Mouse (Mus musculus) midbrain, embryonic 16.5 days (tissue): ENCODE measurements around the gene Acy3. TPM values are rescaled to one million over a fixed set of nuclear protein-coding genes. Genes with fewer than 3 reads are reported as not detected.
A peak's percentile ranks its signal among the peaks of the same experiment; 100 is the strongest.

ENCODE experiments used
- ATAC-seq: fragments of 200-750 bp; cut with Nextera tagmentation; 2 replicates; pipeline ENCODE4 v1.8.0; 2017; ENCODE audit warnings: moderate TSS enrichment
- H3K27ac ChIP-seq: fragments of 300-500 bp; sonication (generic); 2 replicates; pipeline ENCODE4 v1.5.1; 2014; ENCODE audit warnings: mild to moderate bottlenecking, low read length, mixed read lengths
- H3K27me3 ChIP-seq: fragments of 300-500 bp; sonication (generic); 2 replicates; pipeline ENCODE4 v1.6.1; 2014; ENCODE audit warnings: low read depth, low read length, mixed read lengths; ENCODE audit not compliant: control insufficient read depth, insufficient read depth
- H3K36me3 ChIP-seq: fragments of 300-500 bp; sonication (generic); 2 replicates; pipeline ENCODE4 v1.6.1; 2014; ENCODE audit warnings: mild to moderate bottlenecking, low read length, moderate library complexity, mixed read lengths; ENCODE audit not compliant: control insufficient read depth, insufficient read depth
- H3K4me1 ChIP-seq: fragments of 300-500 bp; sonication (generic); 2 replicates; pipeline ENCODE4 v1.6.1; 2014; ENCODE audit warnings: mild to moderate bottlenecking, low read length, mixed read lengths; ENCODE audit not compliant: control insufficient read depth, insufficient read depth
- H3K4me2 ChIP-seq: fragments of 300-500 bp; sonication (generic); 2 replicates; pipeline ENCODE4 v1.6.1; 2014; ENCODE audit warnings: mild to moderate bottlenecking, low read length, mixed read lengths
- H3K4me3 ChIP-seq: fragments of 300-500 bp; sonication (generic); 2 replicates; pipeline ENCODE4 v1.5.1; 2014; ENCODE audit warnings: low read depth, mild to moderate bottlenecking, low read length, moderate library complexity, mixed read lengths
- H3K9ac ChIP-seq: fragments of 300-500 bp; sonication (generic); 2 replicates; pipeline ENCODE4 v1.6.1; 2014; ENCODE audit warnings: low read depth, low read length, mixed read lengths
- H3K9me3 ChIP-seq: fragments of 300-500 bp; sonication (generic); replicated peaks from 2 replicates; pipeline ENCODE4 v1.6.1; 2014; ENCODE audit warnings: mild to moderate bottlenecking, low read length, mixed read lengths; ENCODE audit not compliant: control insufficient read depth, poor library complexity, severe bottlenecking
- whole genome bisulfite sequencing: fragments of 180-500 bp; shearing (Covaris S2); extraction: QIAGEN DNeasy Blood & Tissue Kit; methylation state at CpG from one replicate; pipeline ENCODE4 v1.1.7; 2014; 5-methylcytosine and 5-hydroxymethylcytosine counted together
- polyA plus RNA-seq: library from polyadenylated mRNA; unstranded; fragments of >200 nt; fragmentation: Nextera tagmentation; extraction: Ambion mirVana; gene quantifications from 2 replicates; pipeline ENCODE4 v1.2.1, GENCODE M21; 2015

The Acy3 gene
- polyA plus RNA-seq, 1 experiment from 2014 or later = 1.0 TPM

DNA sequence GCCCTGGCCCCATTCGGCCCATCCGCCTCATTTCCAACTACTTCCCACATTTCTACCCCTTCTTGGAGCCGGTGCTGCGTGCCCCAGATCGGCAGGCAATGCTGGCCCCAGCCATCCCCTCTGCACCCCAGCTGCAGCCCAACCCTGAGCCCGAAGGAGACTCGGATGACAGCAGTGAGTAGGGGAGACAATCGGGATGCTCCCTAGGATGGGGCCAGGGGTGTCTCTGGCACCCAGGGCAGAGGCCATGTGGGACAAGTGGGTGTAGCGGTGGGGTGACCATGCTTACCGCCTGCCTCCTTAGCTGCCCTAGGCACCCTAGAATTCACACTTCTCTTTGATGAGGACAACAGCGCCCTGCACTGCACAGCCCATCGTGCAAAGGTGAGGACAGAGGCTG is 17.3 kb downstream of the Acy3 start:
- no peak overlapping the region for H3K4me3 ChIP-seq
- no peak overlapping the region for H3K27ac ChIP-seq
- H3K27me3 ChIP-seq = no peaks in the 10 kb centered on the region
- ATAC-seq = no peak
- no peak overlapping the region for H3K4me2 ChIP-seq
- H3K4me1 ChIP-seq = peaks cover 16% of the 10 kb centered on the region
- no peaks in the 10 kb centered on the region for H3K9me3 ChIP-seq
- 84% methylated on average over 12 of the region's 12 CpGs for WGBS
- H3K36me3 ChIP-seq = peaks cover 21% of the 10 kb centered on the region
- no peak overlapping the region for H3K9ac ChIP-seq

DNA sequence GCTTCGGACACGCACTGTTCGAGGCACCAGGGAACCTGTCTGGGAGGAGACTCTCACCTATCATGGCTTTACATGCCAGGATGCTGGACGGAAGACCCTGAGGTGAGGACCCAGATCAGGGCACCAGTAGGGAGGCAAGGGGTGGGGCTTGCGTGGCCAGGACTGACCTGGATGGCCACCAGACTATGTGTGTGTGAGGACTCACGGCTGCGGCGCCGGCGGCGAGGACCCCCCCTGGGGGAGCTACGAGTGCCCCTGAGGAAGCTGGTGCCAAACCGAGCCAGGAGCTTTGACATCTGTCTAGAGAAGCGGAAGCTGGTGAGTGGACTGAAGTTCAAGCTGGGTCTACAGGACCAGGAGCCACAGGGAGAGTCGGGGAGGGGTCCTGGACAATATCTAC is 18.0 kb downstream of the Acy3 start:
- H3K9me3 ChIP-seq = no peaks in the 10 kb centered on the region
- peaks cover 27% of the 10 kb centered on the region for H3K36me3 ChIP-seq
- H3K9ac ChIP-seq = no peak overlapping the region
- H3K27ac ChIP-seq = no peak overlapping the region
- H3K4me2 ChIP-seq = no peak overlapping the region
- ATAC-seq = no peak
- no peak overlapping the region for H3K4me3 ChIP-seq
- H3K4me1 ChIP-seq = peaks cover 16% of the 10 kb centered on the region
- H3K27me3 ChIP-seq = no peaks in the 10 kb centered on the region
- WGBS = 87% methylated on average over 15 of the region's 15 CpGs

DNA sequence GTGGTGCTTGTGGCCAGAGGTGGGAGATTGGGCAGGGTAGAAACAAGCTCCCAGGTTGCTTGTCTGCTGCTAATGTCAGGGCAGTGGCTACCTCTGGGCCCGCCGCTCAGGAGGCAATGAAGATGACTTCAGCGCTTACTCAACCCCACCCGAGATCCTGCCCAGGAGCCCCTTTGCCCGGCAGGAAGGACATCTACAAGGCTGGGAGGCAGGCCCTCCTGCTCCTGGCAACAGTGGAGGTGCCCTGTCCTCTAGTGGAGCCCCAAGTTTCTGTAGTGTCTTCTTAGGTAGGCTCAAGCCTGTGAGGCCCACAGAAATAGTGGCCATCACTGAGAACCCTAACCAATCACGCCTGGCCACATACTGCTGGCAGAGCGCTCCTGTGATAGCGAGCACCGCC is 18.7 kb downstream of the Acy3 start:
- Histone ChIP-seq H3K4me2 (no peak overlapping the region), H3K36me3 (peaks cover 28% of the 10 kb centered on the region), H3K27ac (no peak overlapping the region), H3K4me1 (peaks cover 12% of the 10 kb centered on the region), H3K9me3 (no peaks in the 10 kb centered on the region), H3K27me3 (no peaks in the 10 kb centered on the region), H3K9ac (no peak overlapping the region), H3K4me3 (no peak overlapping the region)
- ATAC-seq = no peak
- 92% methylated on average over 9 of the region's 9 CpGs for WGBS

DNA sequence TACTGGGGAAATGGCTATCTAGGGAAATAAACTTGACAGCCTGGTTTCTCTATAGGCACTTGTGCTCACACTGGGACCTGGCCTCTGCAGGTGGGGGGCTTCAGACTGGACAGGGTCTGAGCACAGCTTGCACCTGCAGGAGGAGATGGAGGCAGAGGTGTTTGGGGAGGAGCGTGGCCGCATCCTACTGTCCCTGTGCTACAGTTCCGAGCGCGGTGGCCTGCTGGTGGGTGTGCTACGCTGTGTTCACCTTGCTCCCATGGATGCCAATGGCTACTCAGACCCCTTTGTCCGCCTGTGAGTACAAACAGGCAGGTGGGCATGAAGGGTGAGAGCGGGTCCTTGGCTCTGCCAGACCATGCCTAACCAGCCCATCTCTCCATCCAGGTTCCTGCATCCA is 19.6 kb downstream of the Acy3 start:
- Histone ChIP-seq H3K9me3 (no peaks in the 10 kb centered on the region), H3K27me3 (no peaks in the 10 kb centered on the region), H3K4me3 (no peak overlapping the region), H3K4me1 (peaks cover 14% of the 10 kb centered on the region), H3K9ac (no peak overlapping the region), H3K4me2 (no peak overlapping the region), H3K36me3 (peaks cover 28% of the 10 kb centered on the region), H3K27ac (no peak overlapping the region)
- WGBS = 95% methylated on average over 8 of the region's 8 CpGs
- ATAC-seq = no peak

DNA sequence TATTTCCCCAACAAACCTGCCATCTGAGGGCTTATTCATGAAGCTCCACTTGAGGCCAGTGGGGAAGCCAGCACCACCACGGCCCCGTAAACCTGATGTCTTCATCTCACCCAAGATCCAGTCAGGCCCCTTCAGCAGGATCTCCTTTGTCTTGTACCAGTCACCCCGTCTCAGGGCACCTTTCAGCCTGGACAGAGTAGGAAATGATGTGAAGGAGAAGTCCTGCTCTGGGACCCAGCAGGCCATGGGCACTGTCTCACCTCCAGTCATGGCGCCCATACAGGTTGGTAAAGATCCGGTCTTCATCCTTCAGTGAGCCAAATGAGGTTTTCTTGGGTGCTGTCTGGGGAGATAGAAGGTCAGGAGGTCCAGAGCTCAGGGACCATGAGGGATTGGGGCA is 24.7 kb downstream of the Acy3 start:
- 91% methylated on average over 5 of the region's 5 CpGs for WGBS
- no peaks in the 10 kb centered on the region for H3K9me3 ChIP-seq
- H3K27me3 ChIP-seq = no peaks in the 10 kb centered on the region

DNA sequence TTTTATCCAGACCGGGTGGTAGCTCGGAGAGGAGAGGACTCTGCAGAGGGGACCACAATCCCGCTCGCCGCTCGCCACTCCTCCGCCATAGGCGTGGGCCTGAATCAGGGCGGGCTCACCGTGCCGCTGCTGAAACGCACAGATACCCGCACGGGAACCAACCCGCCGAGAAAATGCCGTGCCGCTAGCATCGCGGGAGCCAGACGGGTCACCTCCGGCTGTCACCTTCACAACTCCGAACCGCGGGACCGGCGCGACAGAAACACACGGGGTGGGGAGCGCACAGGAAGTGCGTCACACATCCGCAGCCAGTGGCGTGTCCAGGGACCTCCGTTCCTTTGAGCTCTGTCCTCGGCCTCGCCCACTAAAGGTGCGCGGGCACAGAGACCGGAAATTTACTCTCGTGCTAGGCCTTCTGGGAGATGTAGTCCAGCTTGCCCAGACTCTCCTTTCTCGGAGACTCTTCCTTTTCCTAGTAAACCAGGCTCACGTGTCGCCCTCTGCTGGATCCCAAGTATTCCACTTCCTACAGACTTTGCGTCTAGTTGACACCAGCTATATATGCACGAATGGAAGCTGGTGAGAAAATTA is 26.2 kb downstream of the Acy3 start, which contains the start of gene Ndufv1:
Gene Ndufv1 (minus strand): TSS at position 375 of the 591 bp plus-strand sequence.
- no peaks in the 10 kb centered on the region for H3K9me3 ChIP-seq
- H3K27ac ChIP-seq = peak within 1 kb of the TSS; percentile 81
- H3K4me3 ChIP-seq = peak within 1 kb of the TSS; percentile 85
- peaks cover 18% of the 10 kb centered on the region for H3K36me3 ChIP-seq
- H3K4me1 ChIP-seq = peaks cover 17% of the 10 kb centered on the region
- no peaks in the 10 kb centered on the region for H3K27me3 ChIP-seq
- peak within 1 kb of the TSS; percentile 86 for H3K9ac ChIP-seq
- peak; percentile 99 for ATAC-seq
- H3K4me2 ChIP-seq = peak within 1 kb of the TSS; percentile 68
- WGBS = under 1% methylated on average over 45 of the region's 45 CpGs

More for the DNA sequence above, 24.7 kb downstream of the Acy3 start:
- Histone ChIP-seq H3K4me3 (no peak overlapping the region), H3K9ac (no peak overlapping the region), H3K36me3 (peaks cover 24% of the 10 kb centered on the region), H3K27ac (no peak overlapping the region), H3K4me1 (peaks cover 17% of the 10 kb centered on the region), H3K4me2 (no peak overlapping the region)
- no peak for ATAC-seq

DNA sequence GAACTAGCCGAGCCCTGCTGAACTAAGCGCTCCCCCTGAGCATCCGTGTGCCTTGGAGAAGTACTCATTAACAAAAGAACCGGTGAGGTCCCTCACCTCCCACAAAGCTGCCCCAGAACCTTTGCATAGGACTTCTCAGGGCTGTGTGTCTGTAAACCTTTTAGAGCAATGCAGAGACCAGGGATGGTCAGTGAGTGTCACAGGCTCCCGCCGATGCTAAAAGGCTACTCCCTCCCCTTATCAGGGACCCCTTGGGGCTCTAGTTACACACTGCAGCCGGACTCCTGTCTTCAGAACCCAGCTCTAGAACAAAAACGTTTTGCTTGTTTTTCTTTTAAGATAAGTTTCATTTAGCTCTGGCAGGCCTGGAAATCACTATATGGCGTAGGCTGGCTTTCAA is 26.7 kb downstream of the Acy3 start:
- H3K4me1 ChIP-seq = peaks cover 17% of the 10 kb centered on the region
- peak overlapping the region; percentile 55 for H3K4me2 ChIP-seq
- no peak overlapping the region for H3K27ac ChIP-seq
- 26% methylated on average over 9 of the region's 9 CpGs for WGBS
- 0 out of 2 replicates have a peak overlapping the region, but pooled peaks have one; percentile 38 for H3K9ac ChIP-seq
- peaks cover 13% of the 10 kb centered on the region for H3K36me3 ChIP-seq
- peak overlapping the region; percentile 85 for H3K4me3 ChIP-seq
- peak; percentile 49 for ATAC-seq
- H3K27me3 ChIP-seq = no peaks in the 10 kb centered on the region
- H3K9me3 ChIP-seq = no peaks in the 10 kb centered on the region

DNA sequence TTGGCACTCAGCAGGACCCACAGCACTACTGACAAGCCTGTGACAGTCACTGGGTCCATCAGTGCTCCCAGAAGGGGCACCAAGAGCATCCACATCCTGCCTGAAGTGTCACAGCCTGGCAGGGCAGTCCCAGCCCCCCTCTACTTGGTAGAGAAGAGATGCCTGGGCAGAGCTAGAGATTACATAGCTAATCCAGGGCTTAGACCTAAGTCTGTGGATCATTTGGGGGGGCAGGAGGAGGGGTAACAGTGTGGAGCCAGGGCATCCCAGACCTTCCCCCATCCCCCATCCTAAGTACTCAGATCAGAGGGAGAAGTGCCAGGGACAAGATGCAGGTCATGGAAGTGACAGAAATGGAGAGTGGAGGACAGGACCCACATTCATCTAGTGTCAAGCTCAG is 28.4 kb downstream of the Acy3 start:
- no peak for ATAC-seq

DNA sequence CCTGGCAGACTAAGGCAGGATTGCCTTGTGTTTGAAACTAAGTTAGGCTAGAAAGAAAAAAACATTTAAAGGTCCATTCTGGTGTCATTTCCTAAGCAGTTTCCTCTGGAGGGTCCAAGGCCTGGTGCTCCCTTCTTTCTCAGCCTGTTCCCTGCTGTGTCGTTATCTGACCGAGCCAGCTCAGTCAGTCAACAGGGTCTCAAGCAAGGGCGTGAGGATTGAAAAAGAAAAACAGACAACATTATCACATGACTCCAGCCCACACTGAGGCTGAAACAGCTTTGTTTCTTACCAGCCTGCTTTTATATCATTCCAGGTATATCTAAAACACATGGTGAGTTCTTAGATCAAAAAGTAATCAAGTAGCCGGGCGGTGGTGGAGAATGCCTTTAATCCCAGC is 29.3 kb downstream of the Acy3 start:
- Histone ChIP-seq H3K9ac (no peak overlapping the region), H3K27ac (no peak overlapping the region), H3K4me1 (peaks cover 15% of the 10 kb centered on the region), H3K36me3 (no peaks in the 10 kb centered on the region), H3K4me2 (no peak overlapping the region), H3K4me3 (no peak overlapping the region), H3K27me3 (no peaks in the 10 kb centered on the region), H3K9me3 (no peaks in the 10 kb centered on the region)
- 56% methylated on average over 5 of the region's 5 CpGs for WGBS
- no peak for ATAC-seq

More for the DNA sequence above, 28.4 kb downstream of the Acy3 start:
- Histone ChIP-seq H3K9me3 (no peaks in the 10 kb centered on the region), H3K4me3 (no peak overlapping the region), H3K9ac (peak overlapping the region; percentile 26; the same call in 1 of the 2 replicates), H3K27ac (no peak overlapping the region), H3K4me1 (peaks cover 17% of the 10 kb centered on the region), H3K27me3 (no peaks in the 10 kb centered on the region), H3K4me2 (no peak overlapping the region), H3K36me3 (no peaks in the 10 kb centered on the region)
